Mouse (Mus musculus) CH12.LX (cell line): ENCODE measurements around the gene Qpctl. TPM values are rescaled to one million over a fixed set of nuclear protein-coding genes. Genes with fewer than 3 reads are reported as not detected.
A peak's percentile ranks its signal among the peaks of the same experiment; 100 is the strongest.

Experiments used
- DNase-seq: peaks from one replicate; pipeline ENCODE4 v3.0.0-alpha.2; 2013; ENCODE audit errors: extremely low read depth
- H3K27ac ChIP-seq: 2 replicates; pipeline ENCODE4 v1.5.1; 2012; ENCODE audit warnings: low read depth, mild to moderate bottlenecking, control low read depth, moderate library complexity; ENCODE audit not compliant: insufficient read depth
- H3K27me3 ChIP-seq: replicated peaks from 2 replicates; pipeline ENCODE3; 2012; ENCODE audit warnings: inconsistent platforms
- H3K36me3 ChIP-seq, 2 experiments: replicated peaks in 1 of 2; 2 replicates each; pipeline versions ENCODE3 to v1.6.1; 2012; ENCODE audit warnings: inconsistent platforms in 1 of 2, low read length in 1 of 2, mild to moderate bottlenecking in 1 of 2, mixed read lengths in 1 of 2, moderate library complexity in 1 of 2; ENCODE audit not compliant: control insufficient read depth in 1 of 2, insufficient read depth in 1 of 2
- H3K4me1 ChIP-seq, 2 experiments: 2 replicates each; pipeline ENCODE4 v1.6.1; 2012; ENCODE audit warnings: inconsistent platforms in 1 of 2, moderate library complexity in 1 of 2; ENCODE audit not compliant: insufficient read depth in 2 of 2, control insufficient read depth in 1 of 2
- H3K4me2 ChIP-seq: 2 replicates; pipeline ENCODE4 v1.6.1; 2012; ENCODE audit warnings: low read depth, mild to moderate bottlenecking, control low read depth; ENCODE audit not compliant: poor library complexity, insufficient read depth, severe bottlenecking
- H3K4me3 ChIP-seq, 3 experiments: fragments of 150-350 bp in 1 of 3; sonication (generic) in 1 of 3; replicated peaks in 1 of 3; 2 replicates each; pipeline versions ENCODE3 to v1.5.1; 2011 to 2012; ENCODE audit warnings: low read depth in 2 of 3, low read length in 2 of 3, mild to moderate bottlenecking in 2 of 3, moderate library complexity in 2 of 3, control low read depth in 1 of 3, improper control_type of control experiment in 1 of 3, inconsistent platforms in 1 of 3, mixed read lengths in 1 of 3; ENCODE audit not compliant: poor library complexity in 1 of 3
- H3K79me2 ChIP-seq: replicated peaks from 2 replicates; pipeline ENCODE4 v1.6.1; 2012; ENCODE audit warnings: mild to moderate bottlenecking, moderate library complexity; ENCODE audit not compliant: control insufficient read depth, poor library complexity, insufficient read depth, severe bottlenecking; ENCODE audit errors: extremely low read depth
- H3K9ac ChIP-seq: 2 replicates; pipeline ENCODE4 v1.6.1; 2012; ENCODE audit warnings: low read depth, mild to moderate bottlenecking, control low read depth, moderate library complexity; ENCODE audit not compliant: insufficient read depth
- H3K9me3 ChIP-seq: replicated peaks from 2 replicates; pipeline ENCODE3; 2012; ENCODE audit warnings: low read length, inconsistent platforms, mixed read lengths
- CTCF ChIP-seq, 2 experiments: IDR thresholded peaks in 1 of 2; conservative IDR thresholded peaks in 1 of 2; 2 replicates each; pipeline ENCODE4 v1.5.1; 2011 to 2012; ENCODE audit warnings: low read depth in 2 of 2, low read length in 2 of 2, improper control_type of control experiment in 1 of 2, inconsistent platforms in 1 of 2, mild to moderate bottlenecking in 1 of 2, moderate library complexity in 1 of 2
- E2F4 ChIP-seq: IDR thresholded peaks from 2 replicates; pipeline ENCODE4 v1.6.1; 2011; ENCODE audit warnings: low read depth, low read length, improper control_type of control experiment; ENCODE audit not compliant: insufficient replicate concordance
- ETS1 ChIP-seq: conservative IDR thresholded peaks from 2 replicates; pipeline ENCODE4 v1.6.1; 2012; ENCODE audit warnings: low read depth, mild to moderate bottlenecking, inconsistent platforms, low read length, improper control_type of control experiment, moderate library complexity
- GABPA ChIP-seq: IDR thresholded peaks from 2 replicates; pipeline ENCODE4 v1.6.1; 2012; ENCODE audit warnings: low read depth, low read length, improper control_type of control experiment, inconsistent platforms; ENCODE audit not compliant: insufficient replicate concordance
- HCFC1 ChIP-seq: IDR thresholded peaks from 2 replicates; pipeline ENCODE4 v1.6.1; 2012; ENCODE audit warnings: low read depth, mild to moderate bottlenecking, inconsistent platforms, low read length, improper control_type of control experiment
- IRF4 ChIP-seq: IDR thresholded peaks from 2 replicates; pipeline ENCODE4 v1.6.1; 2014; ENCODE audit warnings: low read depth, mild to moderate bottlenecking, inconsistent platforms, low read length, improper control_type of control experiment
- KAT2A ChIP-seq: IDR thresholded peaks from 2 replicates; pipeline ENCODE4 v1.6.1; 2012; ENCODE audit warnings: low read length, improper control_type of control experiment, inconsistent platforms; ENCODE audit not compliant: insufficient replicate concordance
- MAFK ChIP-seq: IDR thresholded peaks from 2 replicates; pipeline ENCODE4 v1.6.1; 2011; ENCODE audit warnings: low read length, improper control_type of control experiment; ENCODE audit not compliant: insufficient replicate concordance
- MXI1 ChIP-seq: IDR thresholded peaks from 2 replicates; pipeline ENCODE4 v1.6.1; 2011; ENCODE audit warnings: mild to moderate bottlenecking, low read depth, low read length, improper control_type of control experiment
- MYC ChIP-seq: IDR thresholded peaks from 2 replicates; pipeline ENCODE4 v1.6.1; 2011; ENCODE audit warnings: low read depth, mild to moderate bottlenecking, improper control_type of control experiment, low read length
- PAX5 ChIP-seq: IDR thresholded peaks from 2 replicates; pipeline ENCODE4 v1.6.1; 2012; ENCODE audit warnings: low read length, inconsistent platforms, mixed read lengths
- POLR2AphosphoS2 ChIP-seq: IDR thresholded peaks from 2 replicates; pipeline ENCODE4 v1.6.1; 2011; ENCODE audit warnings: low read depth, low read length, improper control_type of control experiment
- RAD21 ChIP-seq: IDR thresholded peaks from 2 replicates; pipeline ENCODE4 v1.6.1; 2011; ENCODE audit warnings: low read depth, mild to moderate bottlenecking, low read length, improper control_type of control experiment, moderate library complexity
- SIN3A ChIP-seq: IDR thresholded peaks from 2 replicates; pipeline ENCODE4 v1.6.1; 2012; ENCODE audit warnings: low read length, improper control_type of control experiment, inconsistent platforms
- SMC3 ChIP-seq: IDR thresholded peaks from 2 replicates; pipeline ENCODE4 v1.6.1; 2011; ENCODE audit warnings: low read depth, low read length, improper control_type of control experiment
- TBP ChIP-seq: conservative IDR thresholded peaks from 2 replicates; pipeline ENCODE4 v1.6.1; 2011; ENCODE audit warnings: low read depth, low read length, improper control_type of control experiment
- USF2 ChIP-seq: conservative IDR thresholded peaks from 2 replicates; pipeline ENCODE4 v1.6.1; 2011; ENCODE audit warnings: low read depth, low read length, improper control_type of control experiment
- ZC3H11A ChIP-seq: IDR thresholded peaks from 2 replicates; pipeline ENCODE4 v1.6.1; 2012; ENCODE audit warnings: low read depth, mild to moderate bottlenecking, inconsistent platforms, low read length, improper control_type of control experiment
- ZKSCAN1 ChIP-seq: IDR thresholded peaks from 2 replicates; pipeline ENCODE4 v1.6.1; 2012; ENCODE audit warnings: low read depth, inconsistent platforms, low read length, improper control_type of control experiment, borderline replicate concordance
- ZMIZ1 ChIP-seq: IDR thresholded peaks from 2 replicates; pipeline ENCODE4 v1.6.1; 2012; ENCODE audit warnings: low read depth, mild to moderate bottlenecking, inconsistent platforms, low read length, improper control_type of control experiment
- dilution Hi-C: fragments of 300-500 bp; cut with MboI; formaldehyde crosslinking; loops from 2 replicates; pipeline ENCODE4 v1.14.3; 2020; ENCODE audit warnings: low sequenced_read_pairs; ENCODE audit not compliant: extremely low pct_unique_long_range_greater_than_20kb, extremely low pct_ligation_motif_present
- in situ Hi-C: fragments of 300-500 bp; cut with MboI; formaldehyde crosslinking; loops from 3 replicates; pipeline ENCODE4 v1.14.3; 2019; ENCODE audit warnings: low sequenced_read_pairs, low pct_ligation_motif_present, low pct_unique_long_range_greater_than_20kb, mixed read lengths
- polyA plus RNA-seq: library from polyadenylated mRNA; unstranded; fragments of >175 nt; gene quantifications from 2 replicates; pipeline ENCODE4 v1.2.1, GENCODE M21; 2012; ENCODE audit warnings: low read depth; ENCODE audit not compliant: insufficient read length
- total RNA-seq, 2 experiments: library from RNA; depleted of rRNA; stranded (reverse); fragments of 300-350 nt in 1 of 2; fragments of >200 nt in 1 of 2; gene quantifications; 2 replicates each; pipeline ENCODE4 v1.2.3; 2012 to 2014

Gene Qpctl
- total and polyA plus RNA-seq, 3 experiments, result 5.2 to 9.8 (median 9.6) TPM

- Histone ChIP-seq H3K4me3 (no peak within 1 kb of the TSS), H3K9me3 (no peaks in the 10 kb centered on the region), H3K4me1 (peaks cover 9 to 43% of the 10 kb centered on the region in 2 experiments), H3K36me3 (no peaks in the 10 kb centered on the region), H3K79me2 (no peaks in the 10 kb centered on the region), H3K9ac (no peak within 1 kb of the TSS), H3K27me3 (peaks cover 39% of the 10 kb centered on the region), H3K27ac (no peak within 1 kb of the TSS), H3K4me2 (no peak within 1 kb of the TSS)
- no peak for TF ChIP-seq ZMIZ1
- no peak for TF ChIP-seq ZKSCAN1
- TF ChIP-seq MAFK, result no peak
- TF ChIP-seq MYC, result no peak
- TF ChIP-seq KAT2A, result no peak
- no peak for TF ChIP-seq USF2
- TF ChIP-seq GABPA, result no peak
- no peak for TF ChIP-seq CTCF (conservative IDR thresholded peaks at IDR 0.05 in 1 of 2, IDR thresholded peaks at IDR 0.05 in 1 of 2; ENCODE audit: low read depth in 2 of 2, low read length in 2 of 2)
- TF ChIP-seq POLR2AphosphoS2, result no peak
- no peak for TF ChIP-seq ETS1
- TF ChIP-seq RAD21, result no peak
- no peak for TF ChIP-seq PAX5
- TF ChIP-seq MXI1, result no peak
- no peak for TF ChIP-seq TBP
- no peak for TF ChIP-seq IRF4
- TF ChIP-seq SIN3A, result no peak
- in situ Hi-C loops, result no loop called here
- dilution Hi-C loops, result no loop called here
- no peak for DNase-seq
Observed at GRCm38 (mm10) chr7:19175708-19176515, 26.8 kb upstream of the Qpctl start, which contains the start of gene Eml2. Gene Eml2, plus strand, starts transcription at chr7:19176421.

- dilution Hi-C loops, result no loop called here
- in situ Hi-C loops, result no loop called here
- Histone ChIP-seq H3K4me1 (peaks cover under 1 to 16% of the 10 kb centered on the region in 2 experiments; a peak in 3 of 4 replicates), H3K79me2 (no peaks in the 10 kb centered on the region), H3K9me3 (peaks cover 3% of the 10 kb centered on the region), H3K9ac (no peak overlapping the region), H3K27ac (no peak overlapping the region), H3K36me3 (no peaks in the 10 kb centered on the region), H3K27me3 (peaks cover 65% of the 10 kb centered on the region), H3K4me3 (no peak overlapping the region), H3K4me2 (0 out of 2 replicates have a peak overlapping the region, but pooled peaks have one; percentile 22)
- DNase-seq, result peak; percentile 59
- TF ChIP-seq RAD21 (peak; percentile 62), HCFC1 (no peak), CTCF (conservative IDR thresholded peaks at IDR 0.05 in 1 of 2, IDR thresholded peaks at IDR 0.05 in 1 of 2; ENCODE audit: low read depth in 2 of 2, low read length in 2 of 2) (peak; percentile 14 to 84; a peak in 3 of 4 replicates), SMC3 (peak; percentile 77), ZC3H11A (no peak), IRF4 (peak; percentile 14; the same call in 1 of the 2 replicates), E2F4 (no peak), ZKSCAN1 (no peak)
Observed at GRCm38 (mm10) chr7:19172874-19173273, 23.8 kb upstream of the Qpctl start.
